Mouse (Mus musculus) kidney, embryonic 14.5 days (tissue): ENCODE measurements around the gene Cdx2. TPM values are rescaled to one million over a fixed set of nuclear protein-coding genes. Genes with fewer than 3 reads are reported as not detected.

Source experiments
- ATAC-seq: fragments of 200-750 bp; cut with Nextera tagmentation; 2 replicates; pipeline ENCODE4 v1.8.0; 2017; ENCODE audit warnings: moderate number of reproducible peaks, mild to moderate bottlenecking, moderate TSS enrichment, moderate library complexity; ENCODE audit not compliant: low FRiP score, low TSS enrichment
- H3K27ac ChIP-seq: fragments of 300-500 bp; sonication (generic); 2 replicates; pipeline ENCODE4 v1.5.1; 2014; ENCODE audit warnings: low read depth, mild to moderate bottlenecking, low read length, moderate library complexity, mixed read lengths
- H3K27me3 ChIP-seq: fragments of 300-500 bp; sonication (generic); 2 replicates; pipeline ENCODE4 v1.6.1; 2014; ENCODE audit warnings: mild to moderate bottlenecking, low read length; ENCODE audit not compliant: control insufficient read depth, insufficient read depth
- H3K36me3 ChIP-seq: fragments of 300-500 bp; sonication (generic); 2 replicates; pipeline ENCODE4 v1.6.1; 2014; ENCODE audit warnings: low read length, mixed read lengths; ENCODE audit not compliant: control insufficient read depth, insufficient read depth
- H3K4me1 ChIP-seq: fragments of 300-500 bp; sonication (generic); 2 replicates; pipeline ENCODE4 v1.6.1; 2014; ENCODE audit warnings: low read length, mixed read lengths; ENCODE audit not compliant: control insufficient read depth, insufficient read depth
- H3K4me2 ChIP-seq: fragments of 300-500 bp; sonication (generic); replicated peaks from 2 replicates; pipeline ENCODE4 v1.6.1; 2014; ENCODE audit warnings: low read depth, mild to moderate bottlenecking, low read length
- H3K4me3 ChIP-seq: fragments of 300-500 bp; sonication (generic); 2 replicates; pipeline ENCODE4 v1.5.1; 2014; ENCODE audit warnings: mild to moderate bottlenecking, low read length
- H3K9ac ChIP-seq: fragments of 300-500 bp; sonication (generic); 2 replicates; pipeline ENCODE4 v1.6.1; 2014; ENCODE audit warnings: low read depth, mild to moderate bottlenecking, low read length, moderate library complexity
- H3K9me3 ChIP-seq: fragments of 300-500 bp; sonication (generic); 2 replicates; pipeline ENCODE4 v1.6.1; 2016; ENCODE audit warnings: low read length; ENCODE audit not compliant: control insufficient read depth
- WGBS: fragments of 180-500 bp; shearing (Covaris S2); extraction: QIAGEN DNeasy Blood & Tissue Kit; methylation state at CpG from one replicate; pipeline ENCODE4 v1.1.7; 2014; 5-methylcytosine and 5-hydroxymethylcytosine counted together
- polyA plus RNA-seq: library from polyadenylated mRNA; unstranded; fragments of >200 nt; fragmentation: Nextera tagmentation; extraction: Ambion mirVana; gene quantifications from 2 replicates; pipeline ENCODE4 v1.2.1, GENCODE M21; 2014

Gene Cdx2
- polyA plus RNA-seq, 1 experiment from 2014 or later = not detected

DNA sequence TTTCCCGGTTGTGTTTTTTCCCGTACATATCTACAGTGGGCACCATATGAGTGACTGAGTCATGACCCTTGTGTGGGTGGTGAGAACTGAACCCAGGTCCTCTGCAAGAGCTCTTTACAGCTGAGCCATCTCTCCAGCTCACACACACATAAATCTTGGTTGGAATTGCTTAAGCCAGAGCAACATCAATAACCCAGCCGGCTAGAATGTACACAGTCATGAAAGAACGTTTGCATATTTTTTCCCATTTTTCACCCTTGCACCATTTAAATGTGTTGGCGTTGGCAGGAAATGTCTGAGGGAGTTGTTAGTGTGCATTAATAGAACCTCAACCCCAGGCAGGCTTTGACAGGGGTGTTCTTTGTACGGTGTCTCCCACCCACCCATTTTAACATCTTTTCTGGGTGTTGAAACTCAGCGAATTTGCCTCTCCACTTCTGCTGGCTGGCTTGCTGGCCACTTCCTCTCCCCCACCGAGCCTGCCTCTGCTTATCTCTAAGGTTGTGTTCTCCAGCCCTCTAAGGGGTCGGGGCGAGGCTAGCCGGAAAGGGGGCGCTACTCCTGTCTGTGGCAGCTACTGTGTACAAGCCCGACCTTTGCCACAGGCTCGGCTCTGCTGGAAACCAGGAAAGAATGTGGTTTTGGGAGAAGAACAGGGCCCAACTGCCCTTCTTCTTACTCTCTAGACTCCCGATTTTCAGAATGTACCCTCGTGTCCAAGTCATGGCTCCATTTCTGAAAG lies 15.1 kb downstream of the Cdx2 start:
- Histone ChIP-seq H3K27me3 (peaks cover 28% of the 10 kb centered on the region), H3K4me2 (no peak overlapping the region), H3K9ac (no peak overlapping the region), H3K4me3 (no peak overlapping the region), H3K9me3 (no peaks in the 10 kb centered on the region), H3K36me3 (no peaks in the 10 kb centered on the region), H3K4me1 (peaks cover 9% of the 10 kb centered on the region; the same call in 1 of the 2 replicates), H3K27ac (no peak overlapping the region)
- 34% methylated on average over 16 of the region's 16 CpGs for WGBS
- no peak for ATAC-seq

DNA sequence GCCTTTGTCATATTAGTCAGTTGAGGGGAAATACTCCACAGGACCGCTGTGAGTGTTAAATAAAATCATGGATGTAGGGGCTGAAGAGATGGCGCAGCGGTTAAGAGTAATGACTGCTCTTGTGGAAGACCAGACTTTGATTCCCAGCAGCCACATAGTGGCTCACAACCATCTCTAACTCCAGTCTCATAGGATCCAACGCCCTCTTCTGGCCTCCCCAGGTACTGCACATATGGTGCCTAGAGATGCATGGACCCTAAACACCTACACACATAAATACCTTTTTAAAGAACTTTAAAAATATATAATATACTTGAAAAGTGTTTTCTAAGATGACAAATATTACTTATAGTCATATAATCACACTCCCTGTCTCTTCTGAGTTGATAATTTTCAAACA lies 22.7 kb downstream of the Cdx2 start:
- H3K27me3 ChIP-seq = peaks cover 18% of the 10 kb centered on the region
- H3K36me3 ChIP-seq = no peaks in the 10 kb centered on the region
- 75% methylated on average over 4 of the region's 4 CpGs for WGBS
- no peak for ATAC-seq
- no peak overlapping the region for H3K4me3 ChIP-seq
- H3K9ac ChIP-seq = no peak overlapping the region
- H3K4me2 ChIP-seq = no peak overlapping the region
- H3K27ac ChIP-seq = no peak overlapping the region
- no peaks in the 10 kb centered on the region for H3K4me1 ChIP-seq
- H3K9me3 ChIP-seq = no peaks in the 10 kb centered on the region

DNA sequence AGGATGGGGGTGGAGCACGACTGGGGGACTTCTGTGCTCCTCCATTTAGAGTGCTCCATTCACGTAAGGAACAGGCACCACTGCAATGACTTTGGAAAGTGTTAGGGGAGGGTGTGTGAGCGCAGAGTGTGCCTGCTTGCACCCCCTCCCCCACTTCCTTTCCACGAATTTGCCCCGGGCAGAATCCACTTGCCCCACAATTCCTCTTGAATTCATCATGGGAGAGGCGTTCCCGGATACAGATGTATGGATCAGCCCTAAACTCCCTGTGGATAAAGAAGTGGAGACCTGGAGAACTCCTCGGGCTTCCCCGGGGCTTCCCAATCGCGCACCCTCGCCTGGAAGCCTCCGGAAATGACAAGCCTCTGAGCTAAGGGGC lies 29.5 kb downstream of the Cdx2 start:
- H3K4me1 ChIP-seq = no peaks in the 10 kb centered on the region
- H3K27me3 ChIP-seq = peaks cover 78% of the 10 kb centered on the region
- no peak overlapping the region for H3K27ac ChIP-seq
- no peak overlapping the region for H3K4me3 ChIP-seq
- ATAC-seq = no peak
- H3K4me2 ChIP-seq = no peak overlapping the region
- H3K36me3 ChIP-seq = no peaks in the 10 kb centered on the region
- no peaks in the 10 kb centered on the region for H3K9me3 ChIP-seq
- no peak overlapping the region for H3K9ac ChIP-seq
- WGBS = under 1% methylated on average over 13 of the region's 13 CpGs

DNA sequence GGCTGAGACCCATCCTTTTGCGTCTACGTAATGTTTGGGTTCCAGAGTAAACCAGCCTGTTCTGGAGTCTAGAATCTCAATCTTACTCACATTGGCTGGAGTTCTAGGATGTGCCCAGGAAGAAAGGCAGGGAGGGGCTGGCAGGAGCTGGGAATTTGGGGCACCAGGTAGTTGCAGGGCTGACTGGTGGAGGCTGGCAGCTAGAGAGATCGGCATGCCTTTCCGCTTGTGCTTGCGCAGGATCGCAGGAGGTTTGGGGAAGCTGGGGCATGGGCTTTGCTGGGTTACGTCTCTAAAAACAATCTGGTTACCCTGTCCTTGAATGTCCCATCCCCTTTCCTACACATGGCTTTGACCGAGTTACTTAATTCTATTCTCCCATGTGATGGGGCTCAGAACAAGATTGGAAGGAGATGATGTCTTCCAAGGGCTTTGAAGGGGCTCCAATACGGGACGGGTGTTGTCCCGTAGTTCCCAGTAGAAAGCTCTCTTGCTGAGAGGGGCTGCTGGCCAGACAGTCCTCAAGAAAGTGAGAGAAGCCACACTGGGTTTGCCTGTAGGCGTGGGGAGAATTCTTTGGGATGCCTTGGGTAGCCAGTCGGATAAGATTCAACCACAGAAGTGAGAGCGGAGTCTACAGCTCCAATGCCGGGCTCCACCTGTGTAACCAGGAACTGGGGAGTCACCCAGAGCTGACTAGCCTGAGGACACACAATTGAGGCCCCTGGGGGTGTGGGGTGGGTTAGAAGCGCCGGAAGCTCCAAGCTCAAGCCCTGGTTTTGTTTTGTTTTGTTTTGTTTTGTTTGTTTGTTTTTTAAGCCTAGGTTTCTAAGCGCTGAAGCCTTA lies 30.1 kb downstream of the Cdx2 start:
- under 1% methylated on average over 18 of the region's 18 CpGs for WGBS
- Histone ChIP-seq H3K4me2 (no peak overlapping the region), H3K4me1 (no peaks in the 10 kb centered on the region), H3K27me3 (peaks cover 84% of the 10 kb centered on the region), H3K4me3 (no peak overlapping the region), H3K9ac (no peak overlapping the region), H3K9me3 (no peaks in the 10 kb centered on the region), H3K27ac (no peak overlapping the region), H3K36me3 (no peaks in the 10 kb centered on the region)
- no peak for ATAC-seq

DNA sequence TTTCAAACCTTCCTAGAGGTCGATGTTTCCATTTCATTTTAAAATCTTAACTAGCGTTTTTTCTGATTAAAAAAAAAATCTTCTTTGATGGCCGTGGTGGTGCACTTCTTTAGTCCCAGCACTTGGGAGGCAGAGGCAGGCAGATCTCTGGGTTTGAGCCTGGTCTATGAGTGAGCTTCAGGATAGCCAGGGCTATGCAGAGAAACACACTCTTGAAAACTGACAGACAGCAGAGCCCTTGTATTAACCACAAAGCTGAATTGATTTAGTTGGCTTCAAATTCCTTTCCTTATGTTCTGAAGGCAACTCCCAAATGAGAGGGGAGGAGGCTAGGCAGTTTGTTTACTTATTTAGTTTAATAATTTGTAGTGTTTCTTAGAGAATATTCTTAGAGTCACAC lies 31.3 kb downstream of the Cdx2 start:
- peaks cover 88% of the 10 kb centered on the region for H3K27me3 ChIP-seq
- no peaks in the 10 kb centered on the region for H3K36me3 ChIP-seq
- no peak overlapping the region for H3K4me2 ChIP-seq
- 15% methylated on average over 3 of the region's 3 CpGs for WGBS
- H3K4me1 ChIP-seq = no peaks in the 10 kb centered on the region
- no peak for ATAC-seq
- no peak overlapping the region for H3K4me3 ChIP-seq
- H3K27ac ChIP-seq = no peak overlapping the region
- no peak overlapping the region for H3K9ac ChIP-seq
- H3K9me3 ChIP-seq = no peaks in the 10 kb centered on the region

DNA sequence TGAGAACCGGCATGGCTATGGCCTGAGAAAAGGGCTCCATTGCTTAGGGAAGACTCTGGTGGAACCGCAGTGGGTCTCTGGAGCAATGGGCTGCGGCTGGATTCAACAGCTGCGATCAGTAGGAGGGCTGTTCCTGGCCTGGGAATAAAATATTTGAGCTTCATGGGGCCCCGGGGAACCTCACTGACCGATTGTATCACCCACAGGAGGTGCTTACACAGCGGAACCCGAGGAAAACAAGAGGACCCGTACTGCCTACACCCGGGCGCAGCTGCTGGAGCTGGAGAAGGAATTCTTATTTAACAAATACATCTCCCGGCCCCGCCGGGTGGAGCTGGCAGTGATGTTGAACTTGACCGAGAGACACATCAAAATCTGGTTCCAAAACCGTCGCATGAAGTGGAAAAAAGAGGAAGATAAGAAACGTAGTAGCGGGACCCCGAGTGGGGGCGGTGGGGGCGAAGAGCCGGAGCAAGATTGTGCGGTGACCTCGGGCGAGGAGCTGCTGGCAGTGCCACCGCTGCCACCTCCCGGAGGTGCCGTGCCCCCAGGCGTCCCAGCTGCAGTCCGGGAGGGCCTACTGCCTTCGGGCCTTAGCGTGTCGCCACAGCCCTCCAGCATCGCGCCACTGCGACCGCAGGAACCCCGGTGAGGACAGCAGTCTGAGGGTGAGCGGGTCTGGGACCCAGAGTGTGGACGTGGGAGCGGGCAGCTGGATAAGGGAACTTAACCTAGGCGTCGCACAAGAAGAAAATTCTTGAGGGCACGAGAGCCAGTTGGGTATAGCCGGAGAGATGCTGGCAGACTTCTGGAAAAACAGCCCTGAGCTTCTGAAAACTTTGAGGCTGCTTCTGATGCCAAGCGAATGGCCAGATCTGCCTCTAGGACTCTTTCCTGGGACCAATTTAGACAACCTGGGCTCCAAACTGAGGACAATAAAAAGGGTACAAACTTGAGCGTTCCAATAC lies 32.6 kb downstream of the Cdx2 start:
- H3K4me3 ChIP-seq = peak overlapping the region; percentile 9; the same call in 1 of the 2 replicates
- 1% methylated on average over 48 of the region's 48 CpGs for WGBS
- no peaks in the 10 kb centered on the region for H3K4me1 ChIP-seq
- no peak overlapping the region for H3K9ac ChIP-seq
- no peak for ATAC-seq
- no peak overlapping the region for H3K4me2 ChIP-seq
- no peak overlapping the region for H3K27ac ChIP-seq
- peaks cover 91% of the 10 kb centered on the region for H3K27me3 ChIP-seq
- no peaks in the 10 kb centered on the region for H3K9me3 ChIP-seq
- H3K36me3 ChIP-seq = no peaks in the 10 kb centered on the region

DNA sequence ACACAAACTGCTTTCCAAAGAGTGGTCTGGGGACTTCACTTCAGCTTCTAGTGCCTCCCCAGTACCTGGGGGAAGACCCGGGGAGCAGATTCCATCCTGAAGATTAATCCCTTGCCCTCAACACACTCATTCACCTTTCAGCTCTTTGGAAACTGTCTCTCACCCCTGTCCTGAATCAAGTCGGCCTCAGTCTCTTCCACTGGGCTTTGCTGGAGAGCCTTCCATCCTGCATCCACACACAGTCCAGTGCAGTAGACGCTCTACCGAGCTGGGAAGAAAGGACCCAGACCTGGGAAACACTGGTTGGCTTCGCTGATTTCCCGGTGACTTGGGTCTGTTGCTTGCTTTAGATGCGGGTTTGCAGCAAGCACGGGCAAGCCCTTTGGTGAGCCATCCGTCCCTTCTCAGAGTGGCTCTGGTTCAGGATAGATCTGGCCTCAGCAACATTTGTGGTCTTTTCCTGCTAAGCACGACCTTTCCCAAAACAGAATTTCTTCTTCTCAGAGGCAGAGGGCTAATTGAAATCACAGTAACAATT lies 34.2 kb downstream of the Cdx2 start:
- WGBS = under 1% methylated on average over 10 of the region's 10 CpGs
- Histone ChIP-seq H3K9me3 (no peaks in the 10 kb centered on the region), H3K27ac (no peak overlapping the region), H3K4me3 (no peak overlapping the region), H3K27me3 (peaks cover 91% of the 10 kb centered on the region), H3K36me3 (no peaks in the 10 kb centered on the region), H3K4me1 (no peaks in the 10 kb centered on the region), H3K9ac (no peak overlapping the region), H3K4me2 (no peak overlapping the region)
- no peak for ATAC-seq

DNA sequence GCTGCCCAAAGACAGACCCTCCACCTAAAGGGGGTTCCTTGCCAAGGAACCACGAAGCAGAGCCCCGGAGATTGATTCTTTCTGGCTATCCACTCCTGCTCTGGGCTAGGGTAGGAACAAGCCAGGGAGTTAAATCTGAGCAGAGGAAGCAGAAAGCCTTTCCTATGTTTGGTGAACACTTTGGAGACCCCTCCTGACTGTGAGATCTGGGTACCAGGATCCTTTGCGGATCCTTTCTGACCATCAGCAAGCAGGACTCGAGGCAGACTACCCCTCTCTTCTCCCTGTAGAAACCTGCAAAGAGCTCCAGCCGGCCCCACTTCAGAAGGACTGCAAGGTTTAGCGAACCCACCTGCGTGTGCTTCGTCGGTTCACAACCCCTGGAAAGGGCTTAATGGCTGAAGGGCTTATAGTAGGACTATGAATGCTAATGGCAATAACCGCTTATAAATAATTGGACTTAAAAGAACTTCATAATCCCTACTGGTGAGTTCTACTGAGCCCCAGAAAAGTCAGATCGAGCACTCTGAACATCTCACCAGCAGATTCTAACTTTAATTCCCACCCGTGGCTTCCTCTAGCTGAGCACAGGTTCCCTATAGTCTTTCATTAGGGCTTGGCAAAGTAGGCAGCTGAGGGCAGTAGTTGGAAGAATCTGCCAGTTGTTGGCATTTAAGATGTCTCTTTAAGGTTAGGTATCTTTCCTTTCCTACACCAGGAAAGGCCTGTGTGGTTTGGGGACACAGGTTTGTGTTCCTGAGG lies 34.8 kb downstream of the Cdx2 start:
- Histone ChIP-seq H3K9me3 (no peaks in the 10 kb centered on the region), H3K4me3 (no peak overlapping the region), H3K36me3 (no peaks in the 10 kb centered on the region), H3K4me1 (no peaks in the 10 kb centered on the region), H3K4me2 (no peak overlapping the region), H3K27ac (no peak overlapping the region), H3K9ac (no peak overlapping the region), H3K27me3 (peaks cover 90% of the 10 kb centered on the region)
- no peak for ATAC-seq
- WGBS = 4% methylated on average over 12 of the region's 12 CpGs
